Mouse (Mus musculus): ENCODE data around the gene Fancd2. TPM values are rescaled to one million over a fixed set of nuclear protein-coding genes. Genes with fewer than 3 reads are reported as not detected.

The Fancd2 gene
- total RNA-seq, 2 experiments from 2014 or later: 1.5 to 2.2 TPM

Small RNA genes within 50 kb of the gene (microRNA-seq; reads per million reads assigned to microRNA genes)
- 0 reads per million in 2 experiments for gene Gm23365

Other genes starting within 250 kb of the Fancd2 start
- 10 to 100 TPM; 67.8 to 89.1 TPM for gene Cpne9, start 249.4 kb upstream of the Fancd2 start, total RNA-seq (2021)
- 10 to 100 TPM; 29.1 to 31.2 TPM for gene Brpf1, start 224.5 kb upstream of the Fancd2 start, total RNA-seq (2021)
- gene Ogg1, start 204.7 kb upstream of the Fancd2 start, total RNA-seq (2021): 1 to 10 TPM; 7.4 to 7.9 TPM
- gene Camk1, start 187.7 kb upstream of the Fancd2 start, total RNA-seq (2021): 100 to 1,000 TPM; 124 to 128 TPM
- 10 to 100 TPM; 46.8 to 53.7 TPM for gene Tada3, start 153.8 kb upstream of the Fancd2 start, total RNA-seq (2021)
- gene Arpc4, start 153.6 kb upstream of the Fancd2 start, total RNA-seq (2021): 100 to 1,000 TPM; 256 to 267 TPM
- 10 to 100 TPM; 11.2 to 12.5 TPM for gene Ttll3, start 142.4 kb upstream of the Fancd2 start, total RNA-seq (2021)
- 10 to 100 TPM; 14.7 to 19.8 TPM for gene Rpusd3, start 112.3 kb upstream of the Fancd2 start, total RNA-seq (2021)
- not detected for gene Cidec, start 95.9 kb upstream of the Fancd2 start, total RNA-seq (2021)
- 10 to 100 TPM; 41.9 to 42.6 TPM for gene Jagn1, start 89.1 kb upstream of the Fancd2 start, total RNA-seq (2021)
- gene Il17re, start 73.2 kb upstream of the Fancd2 start, total RNA-seq (2021): under 1 TPM; 0.28 to 0.56 TPM
- 1 to 10 TPM; 4.9 to 8.2 TPM for gene Il17rc, start 60.3 kb upstream of the Fancd2 start, total RNA-seq (2021)
- 100 to 1,000 TPM; 112 to 116 TPM for gene Creld1, start 48.4 kb upstream of the Fancd2 start, total RNA-seq (2021)
- 10 to 100 TPM; 52.8 to 54.9 TPM for gene Prrt3, start 29.8 kb upstream of the Fancd2 start, total RNA-seq (2021)
- gene Emc3, start within 50 bp of the Fancd2 start, total RNA-seq (2021): 10 to 100 TPM; 71.8 to 77.6 TPM
- gene Fancd2os, start 69.0 kb downstream of the Fancd2 start, total RNA-seq (2021): not detected
- 100 to 1,000 TPM; 210 to 217 TPM for gene Brk1, start 73.1 kb downstream of the Fancd2 start, total RNA-seq (2021)
- gene Vhl, start 92.3 kb downstream of the Fancd2 start, total RNA-seq (2021): 10 to 100 TPM; 35.3 to 46.6 TPM
- 10 to 100 TPM; 23.5 to 25.4 TPM for gene Irak2, start 106.8 kb downstream of the Fancd2 start, total RNA-seq (2021)
- 10 to 100 TPM; 70.1 to 80.2 TPM for gene Tatdn2, start 165.4 kb downstream of the Fancd2 start, total RNA-seq (2021)
- gene Ghrl, start 188.2 kb downstream of the Fancd2 start, total RNA-seq (2021): not detected
- gene Sec13, start 209.1 kb downstream of the Fancd2 start, total RNA-seq (2021): 10 to 100 TPM; 62.7 to 66.2 TPM

Measured in left cerebral cortex, adult 18-20 months (tissue).